Mouse (Mus musculus) midbrain, embryonic 16.5 days (tissue): ENCODE measurements around the gene Zfp141. TPM values are rescaled to one million over a fixed set of nuclear protein-coding genes. Genes with fewer than 3 reads are reported as not detected.
"Not testable (repeated sequence)": the region's sequence is repeated elsewhere in the genome, so short reads cannot be mapped to it uniquely, and the experiment has no call there.

Source experiments
- ATAC-seq: fragments of 200-750 bp; cut with Nextera tagmentation; 2 replicates; pipeline ENCODE4 v1.8.0; 2017; ENCODE audit warnings: moderate TSS enrichment
- H3K27ac ChIP-seq: fragments of 300-500 bp; sonication (generic); 2 replicates; pipeline ENCODE4 v1.5.1; 2014; ENCODE audit warnings: mild to moderate bottlenecking, low read length, mixed read lengths
- H3K27me3 ChIP-seq: fragments of 300-500 bp; sonication (generic); 2 replicates; pipeline ENCODE4 v1.6.1; 2014; ENCODE audit warnings: low read depth, low read length, mixed read lengths; ENCODE audit not compliant: control insufficient read depth, insufficient read depth
- H3K36me3 ChIP-seq: fragments of 300-500 bp; sonication (generic); 2 replicates; pipeline ENCODE4 v1.6.1; 2014; ENCODE audit warnings: mild to moderate bottlenecking, low read length, moderate library complexity, mixed read lengths; ENCODE audit not compliant: control insufficient read depth, insufficient read depth
- H3K4me1 ChIP-seq: fragments of 300-500 bp; sonication (generic); 2 replicates; pipeline ENCODE4 v1.6.1; 2014; ENCODE audit warnings: mild to moderate bottlenecking, low read length, mixed read lengths; ENCODE audit not compliant: control insufficient read depth, insufficient read depth
- H3K4me2 ChIP-seq: fragments of 300-500 bp; sonication (generic); 2 replicates; pipeline ENCODE4 v1.6.1; 2014; ENCODE audit warnings: mild to moderate bottlenecking, low read length, mixed read lengths
- H3K4me3 ChIP-seq: fragments of 300-500 bp; sonication (generic); 2 replicates; pipeline ENCODE4 v1.5.1; 2014; ENCODE audit warnings: low read depth, mild to moderate bottlenecking, low read length, moderate library complexity, mixed read lengths
- H3K9ac ChIP-seq: fragments of 300-500 bp; sonication (generic); 2 replicates; pipeline ENCODE4 v1.6.1; 2014; ENCODE audit warnings: low read depth, low read length, mixed read lengths
- H3K9me3 ChIP-seq: fragments of 300-500 bp; sonication (generic); replicated peaks from 2 replicates; pipeline ENCODE4 v1.6.1; 2014; ENCODE audit warnings: mild to moderate bottlenecking, low read length, mixed read lengths; ENCODE audit not compliant: control insufficient read depth, poor library complexity, severe bottlenecking
- WGBS: fragments of 180-500 bp; shearing (Covaris S2); extraction: QIAGEN DNeasy Blood & Tissue Kit; methylation state at CpG from one replicate; pipeline ENCODE4 v1.1.7; 2014; 5-methylcytosine and 5-hydroxymethylcytosine counted together
- polyA plus RNA-seq: library from polyadenylated mRNA; unstranded; fragments of >200 nt; fragmentation: Nextera tagmentation; extraction: Ambion mirVana; gene quantifications from 2 replicates; pipeline ENCODE4 v1.2.1, GENCODE M21; 2015

Gene Zfp141
- 16.0 and 17.4 TPM in 2 replicates for polyA plus RNA-seq

DNA sequence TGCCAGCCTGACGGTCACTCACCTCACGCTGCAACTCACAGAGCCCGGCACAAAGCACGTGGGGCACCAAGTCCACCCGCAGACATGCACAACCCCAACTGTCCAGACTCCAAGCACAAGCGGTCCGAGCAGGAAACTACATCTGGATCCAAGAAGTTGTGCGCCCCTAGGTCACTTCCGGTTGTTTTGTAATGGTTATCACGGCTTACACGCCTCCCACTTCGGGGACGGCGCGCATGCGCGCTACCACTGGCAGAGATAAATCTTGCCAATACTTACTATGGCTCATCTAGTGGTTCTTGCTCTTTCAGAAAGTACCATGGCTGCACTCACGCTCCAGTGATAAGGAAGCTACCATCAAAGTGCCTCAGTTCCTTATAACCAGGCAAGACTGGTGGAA is at the start of gene Zfp141:
TSS of gene Zfp141 (minus strand) at position 153 of the 400 bp plus-strand sequence.
- H3K36me3 ChIP-seq = not testable (repeated sequence)

DNA sequence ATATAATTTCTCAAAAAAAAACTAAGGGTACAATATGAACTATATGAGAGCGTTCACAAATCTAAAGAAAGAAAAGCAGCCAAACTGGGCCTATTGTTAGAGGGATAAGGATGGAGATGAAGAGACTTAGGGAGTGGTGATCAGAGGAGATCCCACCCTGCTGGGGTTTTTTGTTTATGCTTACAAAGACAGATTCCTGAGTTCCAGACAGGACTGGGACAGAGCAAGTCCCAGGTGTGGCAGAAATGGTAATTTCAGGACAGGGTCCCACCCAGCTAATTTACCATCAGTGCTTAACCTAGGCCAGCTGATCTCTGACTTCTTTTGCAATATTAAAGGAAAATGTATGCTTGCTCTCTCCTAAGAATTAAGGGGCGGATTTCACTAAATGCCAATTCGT is 46.2 kb upstream of the Zfp141 start:
- ATAC-seq = no peak
- Histone ChIP-seq H3K9ac (no peak overlapping the region), H3K4me3 (no peak overlapping the region), H3K36me3 (no peaks in the 10 kb centered on the region), H3K9me3 (peaks cover 10% of the 10 kb centered on the region; the same call in 1 of the 2 replicates), H3K4me2 (no peak overlapping the region), H3K4me1 (no peaks in the 10 kb centered on the region), H3K27ac (no peak overlapping the region), H3K27me3 (no peaks in the 10 kb centered on the region)
- 76% methylated on average over 3 of the region's 3 CpGs for WGBS

More for the DNA sequence above, at the start of gene Zfp141:
- peak; percentile 98 for ATAC-seq
- WGBS = 1% methylated on average over 18 of the region's 18 CpGs
- Histone ChIP-seq H3K4me2 (peak within 1 kb of the TSS; percentile 75), H3K27ac (peak within 1 kb of the TSS; percentile 67), H3K4me1 (peaks cover 13% of the 10 kb centered on the region; the same call in 1 of the 2 replicates), H3K9ac (peak within 1 kb of the TSS; percentile 70), H3K4me3 (peak within 1 kb of the TSS; percentile 68)
- H3K27me3 ChIP-seq, H3K9me3 ChIP-seq: not testable (repeated sequence)

DNA sequence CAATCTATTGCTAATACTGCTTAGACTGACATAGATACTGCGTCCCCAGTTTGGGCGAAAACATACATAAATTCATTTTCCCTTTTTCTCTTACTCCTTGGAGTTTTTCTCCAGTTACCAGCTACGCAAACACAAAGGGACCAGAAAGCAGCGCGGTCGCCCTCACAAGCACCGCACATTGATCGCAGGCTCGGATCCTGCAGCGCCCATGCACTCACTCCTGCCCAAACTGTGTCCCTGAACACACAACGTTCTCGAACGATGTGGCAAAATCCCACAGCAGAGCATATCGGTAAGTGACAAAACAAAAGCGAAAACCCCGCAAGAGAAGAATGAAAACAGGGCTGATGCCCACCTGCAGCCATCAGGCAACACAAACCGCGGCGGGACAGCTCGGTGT is 354 bp downstream of the Zfp141 start:
- H3K4me2 ChIP-seq = peak overlapping the region; percentile 75
- H3K27me3 ChIP-seq = no peaks in the 10 kb centered on the region
- peaks cover 4% of the 10 kb centered on the region for H3K36me3 ChIP-seq
- H3K9ac ChIP-seq = peak overlapping the region; percentile 70
- H3K27ac ChIP-seq = peak overlapping the region; percentile 67
- H3K4me1 ChIP-seq = peaks cover 13% of the 10 kb centered on the region; the same call in 1 of the 2 replicates
- H3K9me3 ChIP-seq = no peaks in the 10 kb centered on the region
- WGBS = 1% methylated on average over 20 of the region's 20 CpGs
- peak overlapping the region; percentile 68 for H3K4me3 ChIP-seq
- ATAC-seq = peak; percentile 71

DNA sequence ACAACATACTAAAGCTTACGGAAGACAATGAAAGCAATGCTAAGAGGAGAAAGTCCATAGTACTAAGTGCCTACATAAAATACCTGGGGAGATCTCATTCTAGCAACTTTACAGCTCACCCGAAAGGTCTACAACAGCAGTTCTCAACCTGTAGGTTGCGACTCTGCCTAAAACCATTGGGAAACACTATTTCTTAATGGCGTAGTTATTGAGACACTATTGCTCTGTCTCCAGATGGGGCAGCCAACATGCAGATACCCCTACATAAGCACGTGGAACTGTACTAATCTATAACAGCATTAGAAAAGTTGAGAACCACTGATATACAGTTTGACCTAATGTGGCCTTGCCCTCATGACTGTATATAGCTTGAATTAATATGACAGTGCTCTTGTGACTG is 7.3 kb downstream of the Zfp141 start:
- over 99% methylated on average over 5 of the region's 5 CpGs for WGBS
- Histone ChIP-seq H3K4me3 (no peak overlapping the region), H3K9me3 (peaks cover 9% of the 10 kb centered on the region; the same call in 1 of the 2 replicates), H3K36me3 (peaks cover 15% of the 10 kb centered on the region), H3K27ac (no peak overlapping the region), H3K27me3 (no peaks in the 10 kb centered on the region), H3K4me1 (no peaks in the 10 kb centered on the region), H3K9ac (no peak overlapping the region), H3K4me2 (no peak overlapping the region)
- no peak for ATAC-seq

- no peak overlapping the region for H3K4me2 ChIP-seq
- no peaks in the 10 kb centered on the region for H3K27me3 ChIP-seq
- ATAC-seq = no peak
- peaks cover 15% of the 10 kb centered on the region for H3K36me3 ChIP-seq
- 96% methylated on average over 9 of the region's 9 CpGs for WGBS
- no peak overlapping the region for H3K4me3 ChIP-seq
- H3K9me3 ChIP-seq = peaks cover 14% of the 10 kb centered on the region; the same call in 1 of the 2 replicates
- no peak overlapping the region for H3K9ac ChIP-seq
- H3K27ac ChIP-seq = no peak overlapping the region
- no peaks in the 10 kb centered on the region for H3K4me1 ChIP-seq
These were observed 8.2 kb downstream of the Zfp141 start for GRCm38 (mm10) chr7:42497356-42497755.

DNA sequence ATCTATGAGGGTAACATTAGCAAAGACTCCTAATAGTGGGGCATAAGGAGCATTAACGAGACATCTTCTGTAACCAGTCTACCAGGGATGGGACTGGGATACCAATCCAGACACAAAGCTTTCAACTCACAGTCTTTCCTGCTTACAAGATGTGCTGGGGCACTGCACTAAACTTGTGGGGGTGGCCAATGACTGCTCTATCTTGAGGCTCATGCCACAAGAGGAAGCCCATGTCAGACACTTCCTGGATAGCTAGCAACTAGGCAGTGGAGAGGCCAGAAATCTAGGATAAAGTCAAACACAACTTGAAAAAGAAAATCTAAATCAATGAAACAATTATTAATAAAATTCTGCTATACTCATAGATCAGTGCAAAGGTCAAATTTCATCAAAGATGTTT is 9.3 kb downstream of the Zfp141 start:
- Histone ChIP-seq H3K27me3 (no peaks in the 10 kb centered on the region), H3K4me2 (no peak overlapping the region), H3K9me3 (peaks cover 14% of the 10 kb centered on the region; the same call in 1 of the 2 replicates), H3K27ac (no peak overlapping the region), H3K4me1 (no peaks in the 10 kb centered on the region), H3K4me3 (no peak overlapping the region), H3K9ac (no peak overlapping the region), H3K36me3 (peaks cover 15% of the 10 kb centered on the region)
- no peak for ATAC-seq
- WGBS = 100% methylated on average over 1 of the region's 1 CpGs

DNA sequence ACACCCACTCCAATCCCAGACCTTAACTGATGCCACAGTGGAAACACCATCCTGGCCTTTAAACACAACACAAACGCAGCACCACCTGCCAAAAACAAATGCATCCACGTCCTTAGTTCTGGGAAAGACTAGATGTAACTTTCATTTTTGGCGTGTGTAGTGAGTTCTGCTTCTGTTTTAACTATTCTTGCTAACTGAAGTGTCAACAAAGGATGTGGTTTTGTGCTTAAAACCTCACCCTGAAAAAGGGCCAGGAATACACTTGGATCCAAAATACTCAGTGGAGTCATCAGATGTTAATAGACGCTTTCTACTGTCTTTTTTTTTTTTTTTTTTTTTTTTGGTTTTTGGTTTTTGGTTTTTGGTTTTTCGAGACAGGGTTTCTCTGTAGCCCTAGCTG is 14.7 kb downstream of the Zfp141 start:
- Histone ChIP-seq H3K36me3 (peaks cover 28% of the 10 kb centered on the region), H3K9ac (no peak overlapping the region), H3K9me3 (peaks cover 8% of the 10 kb centered on the region; the same call in 1 of the 2 replicates), H3K4me1 (no peaks in the 10 kb centered on the region), H3K4me3 (no peak overlapping the region), H3K27me3 (no peaks in the 10 kb centered on the region), H3K4me2 (no peak overlapping the region), H3K27ac (no peak overlapping the region)
- WGBS = 97% methylated on average over 5 of the region's 5 CpGs
- ATAC-seq = no peak

GRCm38 (mm10) chr7:42490358-42490757 is 15.2 kb downstream of the Zfp141 start:
- peaks cover 8% of the 10 kb centered on the region; the same call in 1 of the 2 replicates for H3K9me3 ChIP-seq
- no peak overlapping the region for H3K4me2 ChIP-seq
- no peak overlapping the region for H3K4me3 ChIP-seq
- H3K9ac ChIP-seq = no peak overlapping the region
- H3K36me3 ChIP-seq = peaks cover 28% of the 10 kb centered on the region
- WGBS = 97% methylated on average over 4 of the region's 4 CpGs
- no peaks in the 10 kb centered on the region for H3K4me1 ChIP-seq
- H3K27ac ChIP-seq = no peak overlapping the region
- H3K27me3 ChIP-seq = no peaks in the 10 kb centered on the region
- ATAC-seq = no peak

DNA sequence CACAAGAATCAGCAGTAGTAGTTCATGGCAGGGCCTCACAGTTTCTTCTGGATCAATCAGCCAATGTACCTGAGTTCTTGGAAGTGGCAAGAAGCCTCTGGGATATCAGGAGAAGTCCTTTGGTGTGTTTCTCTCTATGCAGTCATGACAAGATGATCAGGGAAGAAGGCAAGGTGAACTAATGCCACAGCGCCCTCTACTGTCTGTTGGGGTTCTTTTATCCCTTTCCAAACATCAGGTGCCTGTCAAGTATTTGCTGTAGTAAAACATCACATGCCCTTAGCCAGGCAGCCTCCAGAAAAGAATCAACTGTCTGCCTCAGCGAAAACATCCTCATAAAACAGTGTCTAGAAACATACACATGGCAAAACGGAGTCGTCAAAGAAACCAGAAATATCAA is 50.9 kb downstream of the Zfp141 start:
- 70% methylated on average over 4 of the region's 4 CpGs for WGBS

More for the DNA sequence above, 50.9 kb downstream of the Zfp141 start:
- H3K9me3 ChIP-seq = 0 out of 2 replicates have a peak, but pooled peaks cover 11% of the 10 kb centered on the region
- H3K4me1 ChIP-seq = no peaks in the 10 kb centered on the region
- no peak overlapping the region for H3K4me3 ChIP-seq
- H3K27me3 ChIP-seq = no peaks in the 10 kb centered on the region
- H3K9ac ChIP-seq = no peak overlapping the region
- H3K36me3 ChIP-seq = no peaks in the 10 kb centered on the region
- no peak for ATAC-seq
- H3K4me2 ChIP-seq = no peak overlapping the region
- no peak overlapping the region for H3K27ac ChIP-seq
